Mouse (Mus musculus) forebrain, embryonic 15.5 days (tissue): ENCODE results near the gene Zhx3. TPM values are rescaled to one million over a fixed set of nuclear protein-coding genes. Genes with fewer than 3 reads are reported as not detected.
A peak's percentile ranks its signal among the peaks of the same experiment; 100 is the strongest.

ENCODE experiments used
- ATAC-seq: fragments of 200-750 bp; cut with Nextera tagmentation; replicated peaks from 2 replicates; pipeline ENCODE4 v1.8.0; 2017; ENCODE audit warnings: mild to moderate bottlenecking, moderate TSS enrichment, moderate library complexity
- H3K27ac ChIP-seq: fragments of 300-500 bp; sonication (generic); replicated peaks from 2 replicates; pipeline ENCODE4 v1.5.1; 2015; ENCODE audit warnings: mild to moderate bottlenecking, inconsistent platforms
- H3K27me3 ChIP-seq: fragments of 300-500 bp; sonication (generic); 2 replicates; pipeline ENCODE4 v1.6.1; 2015; ENCODE audit warnings: inconsistent platforms
- H3K36me3 ChIP-seq: fragments of 300-500 bp; sonication (generic); 2 replicates; pipeline ENCODE4 v1.6.1; 2015; ENCODE audit warnings: mild to moderate bottlenecking, inconsistent platforms
- H3K4me1 ChIP-seq: fragments of 300-500 bp; sonication (generic); 2 replicates; pipeline ENCODE4 v1.6.1; 2015; ENCODE audit warnings: inconsistent platforms
- H3K4me2 ChIP-seq: fragments of 300-500 bp; sonication (generic); replicated peaks from 2 replicates; pipeline ENCODE4 v1.6.1; 2015; ENCODE audit warnings: mild to moderate bottlenecking, inconsistent platforms
- H3K4me3 ChIP-seq: fragments of 300-500 bp; sonication (generic); 2 replicates; pipeline ENCODE4 v1.5.1; 2015; ENCODE audit warnings: mild to moderate bottlenecking, inconsistent platforms
- H3K9ac ChIP-seq: fragments of 300-500 bp; sonication (generic); replicated peaks from 2 replicates; pipeline ENCODE4 v1.6.1; 2015; ENCODE audit warnings: mild to moderate bottlenecking, inconsistent platforms
- H3K9me3 ChIP-seq: fragments of 300-500 bp; sonication (generic); 2 replicates; pipeline ENCODE4 v1.6.1; 2016; ENCODE audit warnings: inconsistent platforms
- WGBS: fragments of 180-500 bp; shearing (Covaris S2); methylation state at CpG from one replicate; pipeline ENCODE4 v1.1.7; 2015; ENCODE audit warnings: mixed read lengths; 5-methylcytosine and 5-hydroxymethylcytosine counted together
- polyA plus RNA-seq: library from polyadenylated mRNA; unstranded; fragments of >200 nt; fragmentation: Nextera tagmentation; extraction: Ambion mirVana; gene quantifications from 2 replicates; pipeline ENCODE4 v1.2.1, GENCODE M21; 2015

The Zhx3 gene
- polyA plus RNA-seq, 1 experiment from 2014 or later = 21.1 TPM

DNA sequence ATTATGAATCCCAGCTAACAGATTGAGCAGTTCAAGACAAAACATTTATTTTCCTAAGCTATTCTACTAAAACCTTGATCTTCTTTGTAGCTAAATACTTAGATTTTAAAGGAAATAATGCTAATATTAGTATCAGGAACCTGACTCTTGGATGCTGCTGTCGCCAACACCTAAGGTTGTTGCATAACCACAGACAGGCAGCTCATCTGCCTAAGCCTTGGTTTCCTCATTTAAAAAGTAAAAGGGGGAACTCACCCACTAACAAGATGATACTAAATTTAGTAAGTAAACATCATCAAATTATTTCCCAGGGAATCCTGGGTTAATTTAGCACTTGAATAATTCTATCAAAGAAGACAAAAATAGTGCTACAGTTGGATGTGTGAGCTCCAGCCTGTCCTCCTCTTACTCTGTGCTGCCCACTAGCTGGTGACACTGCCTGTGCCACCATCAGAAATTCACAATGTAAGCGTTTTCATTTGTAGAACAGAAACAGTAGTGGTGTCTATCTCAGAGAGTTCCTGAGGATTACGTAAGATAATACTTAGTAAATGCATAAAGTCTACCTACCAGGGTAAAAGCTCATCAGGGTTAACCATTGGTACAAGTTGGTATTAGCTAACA lies 23.1 kb downstream of the Zhx3 start:
- Histone ChIP-seq H3K4me3 (no peak overlapping the region), H3K27me3 (no peaks in the 10 kb centered on the region), H3K4me2 (no peak overlapping the region), H3K27ac (no peak overlapping the region), H3K36me3 (no peaks in the 10 kb centered on the region), H3K9me3 (no peaks in the 10 kb centered on the region), H3K9ac (no peak overlapping the region), H3K4me1 (peaks cover 7% of the 10 kb centered on the region; the same call in 1 of the 2 replicates)
- ATAC-seq = no peak
- 83% methylated on average over 3 of the region's 3 CpGs for WGBS

DNA sequence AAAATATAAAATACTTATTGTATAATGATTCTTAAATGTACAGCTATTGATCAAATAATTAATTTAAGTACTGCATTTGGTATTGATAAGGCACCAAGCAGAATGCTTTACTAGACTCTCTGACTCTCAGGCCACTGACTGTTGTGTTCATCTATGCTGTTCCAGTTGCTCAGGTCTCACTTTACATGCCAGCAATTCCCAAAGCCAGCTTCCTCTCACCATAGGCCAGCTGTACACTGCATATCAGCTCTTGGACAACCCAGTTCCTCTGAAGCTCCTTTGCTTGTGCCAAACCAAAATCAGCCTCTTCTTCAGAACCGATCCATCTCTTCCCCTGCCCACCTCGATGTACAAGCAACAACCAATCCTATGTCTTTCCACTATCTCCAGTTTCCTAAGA lies 24.6 kb downstream of the Zhx3 start:
- 92% methylated on average over 2 of the region's 2 CpGs for WGBS
- Histone ChIP-seq H3K9ac (no peak overlapping the region), H3K27ac (no peak overlapping the region)

DNA sequence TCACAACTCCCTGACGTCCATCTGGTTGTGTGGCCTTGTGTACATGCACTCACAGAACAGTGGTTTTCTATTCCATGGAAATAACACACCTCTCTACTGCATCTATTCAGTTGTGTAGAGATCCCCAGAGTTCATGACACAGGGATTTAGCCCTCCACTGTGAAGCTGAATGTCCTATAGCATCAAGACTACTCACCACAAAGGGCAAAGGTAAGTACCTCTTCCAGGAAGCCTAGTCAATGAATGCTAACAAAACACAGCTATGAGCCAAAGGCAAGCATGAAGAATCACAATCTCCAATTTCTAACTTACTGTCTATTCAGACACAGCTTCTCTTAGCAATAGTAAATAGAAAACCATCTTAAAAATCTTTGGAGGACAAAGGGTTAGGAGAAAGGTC lies 25.1 kb downstream of the Zhx3 start:
- Histone ChIP-seq H3K36me3 (no peaks in the 10 kb centered on the region), H3K4me2 (no peak overlapping the region), H3K27ac (no peak overlapping the region), H3K4me1 (no peaks in the 10 kb centered on the region), H3K27me3 (no peaks in the 10 kb centered on the region), H3K9me3 (no peaks in the 10 kb centered on the region), H3K4me3 (no peak overlapping the region), H3K9ac (no peak overlapping the region)
- ATAC-seq = no peak
- 82% methylated on average over 1 of the region's 1 CpGs for WGBS

More for the DNA sequence above, 24.6 kb downstream of the Zhx3 start:
- Histone ChIP-seq H3K36me3 (no peaks in the 10 kb centered on the region), H3K9me3 (no peaks in the 10 kb centered on the region), H3K4me2 (no peak overlapping the region), H3K4me3 (no peak overlapping the region), H3K27me3 (no peaks in the 10 kb centered on the region), H3K4me1 (no peaks in the 10 kb centered on the region)
- ATAC-seq = no peak

DNA sequence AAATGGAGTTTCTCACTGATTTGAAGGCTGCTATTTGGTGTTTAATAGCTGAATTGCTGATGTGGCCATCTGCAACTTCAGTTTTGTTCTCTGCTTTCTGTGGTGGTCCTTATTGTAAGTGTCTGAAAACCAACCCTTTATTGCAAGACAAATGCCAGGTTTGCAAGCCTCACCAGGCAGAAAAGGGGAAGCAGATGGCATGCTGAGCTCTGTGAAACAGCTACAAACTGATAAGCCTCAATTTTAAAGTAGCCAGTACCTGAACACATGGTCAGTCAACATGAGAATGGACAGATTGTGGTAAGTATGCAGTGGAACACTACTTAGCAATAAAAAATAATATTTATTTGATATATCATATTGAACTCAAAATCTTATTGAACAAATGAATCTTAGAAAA lies 32.0 kb downstream of the Zhx3 start:
- ATAC-seq = no peak
- Histone ChIP-seq H3K36me3 (no peaks in the 10 kb centered on the region), H3K27ac (peak overlapping the region; percentile 56), H3K4me3 (no peak overlapping the region), H3K9ac (no peak overlapping the region), H3K27me3 (no peaks in the 10 kb centered on the region), H3K4me1 (0 out of 2 replicates have a peak, but pooled peaks cover 8% of the 10 kb centered on the region), H3K9me3 (no peaks in the 10 kb centered on the region), H3K4me2 (no peak overlapping the region)

DNA sequence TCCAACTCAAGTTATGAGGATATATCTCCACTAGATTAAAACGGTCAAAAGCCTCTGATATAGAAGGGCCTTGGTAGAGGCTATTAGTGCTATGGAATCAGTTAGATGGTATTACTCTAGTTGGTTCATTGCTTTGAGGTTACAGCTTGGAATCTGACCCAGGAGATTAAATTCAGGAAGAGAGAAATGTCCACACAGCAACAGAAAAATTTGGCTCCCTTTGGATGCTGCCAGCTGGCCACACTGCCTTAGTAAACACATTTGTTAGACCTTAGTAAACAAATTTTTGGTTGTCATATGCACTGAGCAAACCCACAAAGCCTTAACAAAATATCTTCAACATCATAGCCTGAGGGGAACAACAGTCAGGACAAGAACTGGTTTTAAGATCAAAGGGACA lies 62.0 kb downstream of the Zhx3 start:
- H3K4me1 ChIP-seq = 0 out of 2 replicates have a peak, but pooled peaks cover 5% of the 10 kb centered on the region
- no peak for ATAC-seq
- H3K4me3 ChIP-seq = no peak overlapping the region
- no peaks in the 10 kb centered on the region for H3K9me3 ChIP-seq
- no peak overlapping the region for H3K27ac ChIP-seq
- H3K27me3 ChIP-seq = no peaks in the 10 kb centered on the region
- H3K4me2 ChIP-seq = no peak overlapping the region
- H3K9ac ChIP-seq = no peak overlapping the region
- H3K36me3 ChIP-seq = peaks cover 4% of the 10 kb centered on the region; the same call in 1 of the 2 replicates
- 93% methylated on average over 1 of the region's 1 CpGs for WGBS

DNA sequence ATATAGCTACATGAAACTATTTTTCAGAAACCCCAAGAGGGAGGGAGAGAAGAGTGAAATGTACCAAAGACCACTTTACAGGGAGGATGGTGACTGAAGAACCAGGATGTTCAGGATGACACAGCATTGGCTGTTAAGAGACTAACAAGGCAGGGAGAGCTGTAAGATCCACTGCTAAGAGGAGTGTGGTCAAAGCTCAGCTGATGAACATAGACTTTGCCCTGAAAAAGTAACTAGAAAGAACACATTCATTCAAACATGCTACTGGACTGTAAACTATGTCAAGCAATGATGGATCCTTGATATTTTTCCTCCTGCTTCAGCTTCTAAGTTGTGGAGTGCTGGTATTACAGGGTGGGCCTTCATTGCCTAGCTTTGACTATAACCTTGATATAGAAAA lies 62.4 kb downstream of the Zhx3 start:
- Histone ChIP-seq H3K9ac (no peak overlapping the region), H3K4me1 (0 out of 2 replicates have a peak, but pooled peaks cover 5% of the 10 kb centered on the region), H3K4me2 (no peak overlapping the region), H3K9me3 (no peaks in the 10 kb centered on the region), H3K27ac (no peak overlapping the region), H3K36me3 (peaks cover 3% of the 10 kb centered on the region; the same call in 1 of the 2 replicates), H3K4me3 (no peak overlapping the region), H3K27me3 (no peaks in the 10 kb centered on the region)
- no peak for ATAC-seq

DNA sequence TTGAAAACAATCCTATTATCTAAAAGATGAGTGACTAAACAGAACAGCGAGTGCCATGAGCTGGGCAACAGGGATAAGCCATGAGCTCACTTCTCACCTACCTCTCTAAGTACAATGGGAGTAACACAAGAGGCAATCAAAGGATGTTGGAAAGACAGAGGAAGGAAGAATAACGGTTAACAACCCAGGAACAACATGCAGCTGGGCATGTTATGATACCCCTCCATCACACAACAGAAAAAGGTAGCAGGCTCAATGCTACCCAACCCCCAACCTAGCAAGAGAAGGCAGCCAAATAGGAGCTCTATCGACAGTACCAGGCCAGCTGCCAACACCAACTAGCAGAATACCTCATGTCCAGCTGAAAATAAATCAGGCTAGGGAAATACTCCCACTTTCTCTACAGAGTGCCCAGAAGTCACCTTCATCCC lies 66.7 kb downstream of the Zhx3 start:
- 0 out of 2 replicates have a peak, but pooled peaks cover 8% of the 10 kb centered on the region for H3K4me1 ChIP-seq
- no peak overlapping the region for H3K27ac ChIP-seq
- H3K4me2 ChIP-seq = no peak overlapping the region
- ATAC-seq = no peak
- H3K9me3 ChIP-seq = no peaks in the 10 kb centered on the region
- WGBS = 39% methylated on average over 3 of the region's 3 CpGs
- no peak overlapping the region for H3K4me3 ChIP-seq
- H3K9ac ChIP-seq = no peak overlapping the region
- no peaks in the 10 kb centered on the region for H3K36me3 ChIP-seq
- no peaks in the 10 kb centered on the region for H3K27me3 ChIP-seq

DNA sequence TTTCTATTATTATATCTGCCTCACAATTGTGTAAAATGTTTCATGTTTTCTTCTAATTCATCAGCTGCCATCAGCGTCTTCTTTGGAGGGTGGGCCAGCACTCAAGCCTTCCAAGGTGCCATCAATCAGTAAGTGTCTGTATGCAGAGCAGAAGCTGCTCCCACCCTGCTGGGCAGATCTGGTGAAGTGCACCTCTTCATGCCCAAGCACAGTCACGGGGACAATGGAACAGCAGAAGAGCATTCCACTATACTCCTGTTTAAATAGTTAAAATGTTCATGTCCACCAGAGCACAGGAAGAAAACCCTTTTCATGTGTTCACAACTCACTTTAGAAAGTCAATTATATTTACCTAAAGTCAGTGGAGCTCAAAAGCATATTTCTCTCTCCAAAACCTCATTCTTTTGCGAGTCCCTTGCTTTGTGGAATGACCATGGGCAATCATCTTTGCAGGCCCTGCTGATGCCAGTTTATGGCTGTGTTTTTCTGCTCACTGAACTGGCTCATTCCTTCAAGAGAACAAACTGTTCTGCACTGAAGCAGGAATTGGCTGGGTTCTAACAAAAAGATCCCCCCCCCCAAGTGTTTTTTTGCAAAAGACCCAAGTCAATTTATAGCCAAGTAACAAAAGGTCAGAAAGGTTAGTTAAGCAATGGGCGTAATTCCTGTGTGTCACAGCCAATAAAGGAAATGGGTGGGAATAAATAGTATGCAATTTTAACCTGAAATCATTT lies 67.8 kb downstream of the Zhx3 start:
- Histone ChIP-seq H3K9ac (no peak overlapping the region), H3K4me3 (no peak overlapping the region), H3K36me3 (no peaks in the 10 kb centered on the region), H3K27ac (no peak overlapping the region), H3K9me3 (no peaks in the 10 kb centered on the region), H3K4me2 (no peak overlapping the region), H3K27me3 (no peaks in the 10 kb centered on the region), H3K4me1 (0 out of 2 replicates have a peak, but pooled peaks cover 8% of the 10 kb centered on the region)
- no peak for ATAC-seq
- WGBS = 72% methylated on average over 4 of the region's 4 CpGs

DNA sequence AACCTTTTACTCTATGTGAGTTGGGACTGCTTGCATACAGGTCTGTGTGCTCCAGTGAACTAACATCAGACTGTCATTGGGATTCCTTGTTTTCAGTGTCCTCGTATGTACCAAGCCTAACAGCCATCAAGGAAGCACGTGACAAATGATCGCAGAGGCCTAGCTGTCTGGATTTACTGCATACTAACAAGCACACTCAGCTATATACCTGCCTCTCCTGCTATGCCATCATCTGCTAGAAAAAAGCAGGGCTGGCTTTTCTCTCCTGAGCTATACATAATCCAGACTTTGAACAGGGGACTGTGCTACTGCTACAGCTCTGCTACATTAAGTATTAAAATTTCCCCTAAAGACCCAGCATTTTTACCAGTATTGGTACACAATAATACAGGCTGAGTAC lies 70.5 kb downstream of the Zhx3 start:
- ATAC-seq = no peak
- no peaks in the 10 kb centered on the region for H3K27me3 ChIP-seq
- H3K4me2 ChIP-seq = no peak overlapping the region
- WGBS = 80% methylated on average over 3 of the region's 3 CpGs
- H3K27ac ChIP-seq = no peak overlapping the region
- no peaks in the 10 kb centered on the region for H3K9me3 ChIP-seq
- no peaks in the 10 kb centered on the region for H3K36me3 ChIP-seq
- no peak overlapping the region for H3K9ac ChIP-seq
- H3K4me3 ChIP-seq = no peak overlapping the region
- 0 out of 2 replicates have a peak, but pooled peaks cover 8% of the 10 kb centered on the region for H3K4me1 ChIP-seq

DNA sequence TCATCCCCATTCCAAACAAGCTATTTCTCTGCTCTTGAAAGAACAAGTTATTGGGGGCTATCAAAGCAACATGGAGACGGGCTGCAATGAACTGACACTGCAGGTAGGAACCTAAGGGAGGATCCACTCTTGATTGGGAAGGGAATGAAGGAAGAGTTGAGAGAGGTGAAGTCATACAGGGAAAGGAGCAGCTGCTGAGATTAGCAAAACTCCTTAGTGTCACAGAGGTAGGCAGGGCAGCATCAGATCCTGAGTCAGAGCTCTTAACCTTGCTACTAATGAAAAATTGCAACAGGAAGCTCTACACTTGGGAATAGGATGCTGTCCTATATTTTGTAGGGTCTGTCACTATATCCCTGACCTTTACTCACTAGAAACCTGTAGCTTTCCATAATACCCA lies 71.8 kb downstream of the Zhx3 start:
- 93% methylated on average over 1 of the region's 1 CpGs for WGBS
- Histone ChIP-seq H3K4me2 (no peak overlapping the region), H3K4me1 (0 out of 2 replicates have a peak, but pooled peaks cover 6% of the 10 kb centered on the region), H3K4me3 (no peak overlapping the region), H3K9ac (no peak overlapping the region), H3K36me3 (no peaks in the 10 kb centered on the region), H3K9me3 (no peaks in the 10 kb centered on the region), H3K27me3 (no peaks in the 10 kb centered on the region), H3K27ac (no peak overlapping the region)
- ATAC-seq = no peak

DNA sequence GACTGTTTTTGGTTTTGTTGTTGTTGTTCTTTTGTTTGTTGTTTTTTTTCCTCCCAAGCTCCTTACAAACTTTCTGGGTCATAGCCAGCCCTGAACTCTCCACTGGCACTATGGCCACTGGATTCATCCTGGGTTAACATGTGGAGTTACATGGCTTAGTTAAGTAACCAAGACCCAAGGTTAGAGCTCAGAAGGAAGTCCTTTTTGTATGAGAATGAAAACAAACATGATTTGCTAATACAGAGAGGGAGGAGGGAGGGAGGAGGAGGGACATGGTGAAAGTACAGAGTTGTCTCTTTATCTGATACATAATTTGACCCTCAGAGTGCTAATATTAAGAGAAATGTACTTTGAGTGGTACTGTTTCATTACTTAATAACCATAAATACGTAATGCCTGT lies 74.6 kb downstream of the Zhx3 start:
- 0 out of 2 replicates have a peak, but pooled peaks cover 4% of the 10 kb centered on the region for H3K4me1 ChIP-seq
- H3K9me3 ChIP-seq = no peaks in the 10 kb centered on the region
- no peak for ATAC-seq
- no peak overlapping the region for H3K4me3 ChIP-seq
- no peak overlapping the region for H3K4me2 ChIP-seq
- H3K27me3 ChIP-seq = no peaks in the 10 kb centered on the region
- H3K9ac ChIP-seq = no peak overlapping the region
- no peak overlapping the region for H3K27ac ChIP-seq
- H3K36me3 ChIP-seq = no peaks in the 10 kb centered on the region
- 89% methylated on average over 1 of the region's 1 CpGs for WGBS

DNA sequence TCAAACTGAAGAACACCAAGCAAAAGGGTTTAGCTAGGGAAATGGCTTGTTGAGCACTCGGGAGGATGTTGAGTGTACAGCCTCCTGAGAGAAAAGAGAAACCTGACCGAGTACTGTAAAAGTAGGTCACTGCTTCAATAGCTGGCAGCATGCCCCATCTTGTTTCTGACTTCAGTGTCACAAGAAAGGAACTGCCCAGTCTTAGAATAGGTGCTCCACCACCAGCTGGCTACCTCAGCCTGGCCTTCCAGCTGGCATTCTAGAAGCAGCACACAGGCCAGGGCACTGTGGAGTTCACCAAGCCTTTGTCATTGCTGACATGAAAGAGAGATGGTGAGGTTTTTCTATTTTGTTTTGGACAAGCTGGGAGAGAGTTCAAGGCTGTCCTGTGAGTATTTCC lies 75.8 kb downstream of the Zhx3 start:
- H3K4me3 ChIP-seq = no peak overlapping the region
- no peak; the same call in 1 of the 2 replicates for ATAC-seq
- no peak overlapping the region; the same call in 1 of the 2 replicates for H3K27ac ChIP-seq
- 0 out of 2 replicates have a peak, but pooled peaks cover 4% of the 10 kb centered on the region for H3K4me1 ChIP-seq
- no peaks in the 10 kb centered on the region for H3K9me3 ChIP-seq
- no peaks in the 10 kb centered on the region for H3K27me3 ChIP-seq
- 36% methylated on average over 2 of the region's 2 CpGs for WGBS
- H3K4me2 ChIP-seq = no peak overlapping the region
- H3K36me3 ChIP-seq = no peaks in the 10 kb centered on the region
- H3K9ac ChIP-seq = no peak overlapping the region
